Mouse (Mus musculus): ENCODE data around the gene Gm11492.

DNA sequence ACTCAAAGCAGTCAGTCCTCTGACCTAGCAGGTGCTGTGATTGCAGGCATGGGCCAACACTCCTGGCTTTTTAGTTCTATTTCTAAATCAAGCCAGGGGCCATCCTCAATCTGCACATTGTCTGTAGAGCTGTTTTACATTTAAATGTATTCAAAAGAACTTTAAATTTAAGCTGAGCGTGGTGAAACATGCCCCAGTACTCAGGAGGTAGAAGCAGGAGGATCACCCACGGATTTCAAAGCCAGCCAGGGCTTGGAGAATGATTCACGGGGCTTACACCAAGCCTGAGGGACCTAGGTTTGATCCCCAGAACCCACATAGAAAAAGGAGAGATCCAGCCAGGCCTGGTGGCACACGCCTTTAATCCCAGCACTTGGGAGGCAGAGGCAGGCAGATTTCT is 13.1 kb upstream of the Gm11492 start:
- TF ChIP-seq POLR2A (IDR thresholded peaks at IDR 0.05; ENCODE audit: low read depth, low read length), result no peak
- no peak for TF ChIP-seq CTCF (conservative IDR thresholded peaks at IDR 0.05; ENCODE audit: insufficient read depth, insufficient read length, low read depth, low read length)
